Mouse (Mus musculus) liver, embryonic 18 days (tissue): Measurements from ENCODE around the gene Pyurf. TPM values are rescaled to one million over a fixed set of nuclear protein-coding genes. Genes with fewer than 3 reads are reported as not detected.

Source experiments
- polyA plus RNA-seq: library from polyadenylated mRNA; depleted of rRNA; stranded (reverse); fragments of >200 nt; gene quantifications from 2 replicates; pipeline ENCODE4 v1.2.3, GENCODE M21; 2012; rRNA removed

Gene Pyurf
- 9.2 and 10.2 TPM in 2 replicates for polyA plus RNA-seq

DNA sequence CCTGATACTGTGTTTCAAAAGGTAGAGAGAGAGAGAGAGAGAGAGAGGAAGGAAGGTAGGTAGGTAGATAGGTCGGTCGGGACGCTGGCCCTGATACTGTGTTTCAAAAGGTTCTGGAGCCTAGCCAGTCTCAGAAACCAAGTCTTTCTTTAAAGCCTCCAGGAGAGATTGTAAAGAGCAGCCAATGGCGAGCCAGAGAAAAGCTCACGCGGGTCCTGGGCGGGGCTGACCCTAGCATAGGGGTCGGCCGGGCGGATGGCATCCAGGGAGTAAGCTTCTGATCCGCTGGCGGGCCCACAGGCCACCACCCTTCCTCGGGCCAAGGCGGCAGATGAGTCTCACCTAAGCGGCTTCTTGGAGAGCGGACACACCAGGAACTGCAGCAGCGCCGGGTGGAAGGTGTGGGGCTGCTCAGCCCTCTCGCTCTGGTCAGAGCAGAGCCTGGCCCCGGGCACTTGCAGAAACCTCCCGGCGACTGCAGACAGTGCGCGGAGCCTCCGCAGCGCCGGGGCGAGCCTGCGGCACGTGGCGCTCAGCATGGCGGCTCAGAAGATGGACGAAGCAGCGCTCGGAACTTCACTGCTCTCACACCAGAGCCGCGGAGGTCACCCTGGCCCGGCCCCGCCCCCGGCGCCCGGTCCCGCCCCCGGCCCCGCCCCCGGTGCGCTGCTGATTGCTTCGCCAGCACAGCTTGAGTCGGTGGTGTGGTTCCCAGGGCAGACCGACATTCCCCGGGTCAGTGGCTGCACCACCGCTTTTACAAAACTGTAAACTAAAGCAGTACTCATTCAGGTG is at the start of gene Pyurf:
Gene Pyurf (minus strand): TSS at position 612 of the 795 bp plus-strand sequence.

DNA sequence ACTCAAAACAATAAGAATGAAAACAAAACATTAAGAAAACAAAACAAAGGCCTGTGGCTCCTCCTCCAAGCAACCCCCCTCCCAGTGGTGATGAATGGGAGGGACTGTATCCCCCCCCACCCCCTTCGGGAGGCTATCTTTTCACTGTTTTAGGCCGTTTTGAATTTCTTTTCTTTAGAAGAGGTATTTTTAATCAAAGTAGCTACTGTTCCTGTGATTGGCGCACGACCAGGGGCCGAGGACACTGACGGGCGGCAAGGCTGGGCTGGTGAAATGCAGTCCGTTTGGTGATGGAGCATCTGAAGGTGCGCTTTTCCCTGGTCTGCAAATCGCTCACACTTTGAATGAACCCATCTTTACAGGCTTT is 10.5 kb upstream of the Pyurf start, which contains the start of gene Lancl2:
Gene Lancl2 (plus strand): TSS at position 165 of the 367 bp plus-strand sequence.

Other genes with a start within 250 kb of the Pyurf start
- gene Ppm1k, start 156.6 kb downstream of the Pyurf start, polyA plus RNA-seq, result 9.5 and 10.0 TPM in 2 replicates
- gene Herc6, start 111.1 kb downstream of the Pyurf start, polyA plus RNA-seq, result 4.5 and 6.0 TPM in 2 replicates
- gene Lancl2, start 10.5 kb upstream of the Pyurf start, polyA plus RNA-seq, result 4.5 and 4.6 TPM in 2 replicates
- 19.5 and 21.8 TPM in 2 replicates for gene Vopp1, start 133.1 kb upstream of the Pyurf start, polyA plus RNA-seq
- gene Vmn1r21, start 158.3 kb upstream of the Pyurf start, polyA plus RNA-seq, result not detected in 2 replicates
- not detected in 2 replicates for gene Vmn1r22, start 215.9 kb upstream of the Pyurf start, polyA plus RNA-seq
- gene Vmn1r23, start 234.8 kb upstream of the Pyurf start, polyA plus RNA-seq, result not detected in 2 replicates